Mouse (Mus musculus): ENCODE results near the gene Dkk3. TPM values are rescaled to one million over a fixed set of nuclear protein-coding genes. Genes with fewer than 3 reads are reported as not detected.

Dkk3 gene
- 100 to 1,000 TPM; 246 to 273 TPM for total RNA-seq (2021)

GRCm38 (mm10) chr7:112158942-112159341, at the start of gene Dkk3:
Gene Dkk3, minus strand, starts transcription at chr7:112159057.
- DNase-seq, result peak; percentile 34 to 45

GRCm38 (mm10) chr7:112207717-112208116, 48.9 kb upstream of the Dkk3 start:
- DNase-seq, result no peak

DNA sequence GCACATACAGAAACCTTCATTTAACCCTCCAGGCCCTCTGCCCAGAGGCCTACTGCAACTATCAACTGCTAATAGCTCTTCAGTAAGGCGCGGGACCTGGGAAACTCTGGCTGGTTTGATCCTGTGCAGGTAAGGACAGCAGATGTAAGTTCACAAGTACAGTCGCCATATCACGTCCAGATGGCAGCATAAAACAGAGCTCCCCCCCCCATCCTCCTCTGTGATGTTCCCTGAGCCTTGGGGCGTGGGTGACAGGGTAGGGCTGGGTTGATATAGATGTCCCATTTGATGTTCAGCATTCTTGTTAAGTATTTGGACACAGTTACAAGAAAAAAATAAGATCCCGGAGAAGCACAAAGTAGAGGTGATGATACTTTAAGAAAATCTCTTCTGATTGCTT, 46.7 kb upstream of the Dkk3 start:
- DNase-seq, result no peak

DNA sequence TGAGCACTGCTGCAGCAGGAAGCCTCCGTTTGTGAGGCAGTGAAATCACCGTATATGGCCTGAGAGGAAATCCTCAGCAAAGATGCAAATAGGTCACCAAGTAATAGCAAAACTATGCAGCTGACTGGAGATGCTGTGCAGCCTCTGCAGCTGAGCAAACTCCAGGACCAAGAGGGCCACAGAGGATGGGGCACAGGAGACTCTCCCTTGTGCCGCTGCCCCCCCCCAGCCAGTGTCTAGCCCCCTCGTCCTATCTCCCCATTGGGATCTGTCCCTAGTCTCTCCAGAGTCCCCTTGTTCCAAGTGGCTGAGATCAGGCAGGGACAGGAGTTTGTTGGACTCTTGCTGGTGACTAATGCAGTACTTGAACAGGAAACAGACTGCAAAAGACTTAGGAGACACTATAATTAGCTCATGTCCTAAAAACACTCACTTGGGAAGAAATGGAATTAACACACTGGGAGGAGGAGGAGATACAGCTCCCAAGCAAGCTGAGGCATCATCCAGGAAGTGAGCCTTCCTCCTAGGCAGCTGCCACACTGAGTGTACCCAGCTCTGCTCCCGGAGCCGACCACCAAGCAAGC, 45.6 kb upstream of the Dkk3 start:
- DNase-seq, result no peak

DNA sequence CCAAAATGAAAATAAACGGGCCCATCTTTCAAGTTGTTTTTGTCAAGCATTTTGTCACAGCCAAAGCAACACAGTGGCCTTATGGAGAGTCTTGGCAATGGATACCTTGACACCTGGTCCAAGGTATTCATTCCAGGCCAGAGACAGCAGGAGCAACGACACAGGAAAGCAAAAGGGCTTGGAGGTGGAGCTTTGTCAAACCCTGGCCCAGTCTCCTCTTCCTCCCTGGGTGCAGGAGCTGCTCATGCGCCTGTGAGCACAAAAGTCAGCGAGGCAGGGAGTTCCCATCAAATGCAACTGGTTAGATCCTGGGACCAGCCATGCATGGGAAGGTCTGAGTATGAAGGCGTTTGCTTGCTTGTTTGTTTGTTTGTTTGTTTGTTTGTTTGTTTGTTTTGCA, 45.1 kb upstream of the Dkk3 start:
- no peak for DNase-seq

- no peak for DNase-seq
Measured at GRCm38 (mm10) chr7:112202843-112203242, 44.0 kb upstream of the Dkk3 start.

DNA sequence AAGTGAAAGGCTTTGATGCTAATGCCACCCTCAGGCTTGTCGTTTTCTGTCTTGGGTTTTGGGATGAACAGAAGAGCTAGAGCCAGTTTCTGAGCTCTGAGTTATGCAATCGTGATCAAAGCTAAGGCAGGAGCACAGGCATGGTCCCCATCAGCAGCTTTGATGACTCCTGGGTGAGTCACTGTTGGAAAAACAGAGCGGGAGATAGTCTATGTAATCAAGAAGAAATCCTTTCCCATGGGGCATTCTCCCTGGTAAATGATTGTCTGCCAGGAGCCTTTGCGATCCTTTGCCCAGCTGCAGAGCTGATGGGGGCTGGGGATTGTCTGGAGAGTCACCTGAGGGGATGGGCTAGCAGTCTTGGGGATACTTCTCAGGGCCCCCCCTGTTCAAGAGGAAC, 43.3 kb upstream of the Dkk3 start:
- no peak for DNase-seq

GRCm38 (mm10) chr7:112200761-112201160, 41.9 kb upstream of the Dkk3 start:
- no peak for DNase-seq

GRCm38 (mm10) chr7:112199343-112199742, 40.5 kb upstream of the Dkk3 start:
- no peak for DNase-seq

- DNase-seq, result no peak
Measured at GRCm38 (mm10) chr7:112197461-112197860, 38.6 kb upstream of the Dkk3 start.

GRCm38 (mm10) chr7:112194286-112194685, 35.4 kb upstream of the Dkk3 start:
- no peak for DNase-seq

GRCm38 (mm10) chr7:112192778-112193177, 33.9 kb upstream of the Dkk3 start:
- no peak for DNase-seq

- no peak for DNase-seq
Measured at GRCm38 (mm10) chr7:112192237-112192636, 33.4 kb upstream of the Dkk3 start.

GRCm38 (mm10) chr7:112187536-112188459, 28.9 kb upstream of the Dkk3 start:
- DNase-seq, result no peak

GRCm38 (mm10) chr7:112186871-112187270, 28.0 kb upstream of the Dkk3 start:
- DNase-seq, result no peak

DNA sequence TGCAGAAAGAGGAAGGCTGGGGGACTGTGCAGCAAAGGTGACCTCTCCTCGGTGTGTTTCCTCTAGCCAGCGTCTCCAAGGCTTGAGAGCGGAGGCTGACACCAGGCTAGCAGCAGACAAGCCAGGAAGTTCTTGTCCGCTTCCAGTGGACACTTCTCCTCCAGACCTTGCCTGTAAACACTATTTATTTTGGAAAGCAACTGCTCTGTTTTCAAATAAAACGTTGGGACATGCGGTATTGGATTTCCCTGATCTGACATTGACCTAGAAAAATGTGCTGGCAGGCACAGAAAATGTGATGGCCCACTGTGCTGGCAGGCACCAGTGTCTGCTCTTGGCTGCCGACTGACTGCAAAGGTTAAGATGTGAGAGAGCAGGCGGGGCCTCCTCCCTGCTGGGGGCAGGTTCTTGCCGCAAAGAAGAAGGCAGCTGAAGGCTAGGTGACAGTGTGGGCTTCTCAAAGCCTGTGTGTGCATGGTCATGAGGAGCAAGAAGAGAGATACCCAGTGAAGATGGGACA, 26.4 kb upstream of the Dkk3 start:
- DNase-seq, result no peak

GRCm38 (mm10) chr7:112184519-112185225, 25.8 kb upstream of the Dkk3 start:
- no peak for DNase-seq

GRCm38 (mm10) chr7:112183258-112183841, 24.5 kb upstream of the Dkk3 start:
- DNase-seq, result peak; percentile 90 to 91

- peak; percentile 79 for DNase-seq
Measured at GRCm38 (mm10) chr7:112180235-112180705, 21.4 kb upstream of the Dkk3 start.

GRCm38 (mm10) chr7:112176627-112177026, 17.8 kb upstream of the Dkk3 start:
- DNase-seq, result no peak

DNA sequence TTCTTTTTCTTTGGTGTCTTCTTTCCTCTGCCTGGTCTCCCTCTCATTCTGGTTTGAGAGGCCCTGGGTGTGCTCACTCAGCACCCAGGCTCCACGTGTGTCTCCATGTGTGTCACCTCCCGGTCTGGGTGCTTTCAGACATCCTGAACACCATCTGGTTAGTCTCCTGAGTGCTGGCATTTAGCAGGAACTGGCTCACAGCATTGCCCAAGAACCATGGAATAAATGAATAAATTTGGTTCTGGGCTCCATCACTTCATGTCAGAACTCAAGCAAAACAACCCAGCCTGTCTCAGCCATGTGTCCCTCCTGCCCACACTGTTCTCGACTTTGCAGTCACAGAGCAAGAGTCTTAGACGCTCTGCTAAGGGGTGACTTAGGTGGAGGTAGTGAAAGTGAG, 13.8 kb upstream of the Dkk3 start:
- peak in 1 of 2 experiments; percentile 35 for DNase-seq

GRCm38 (mm10) chr7:112169955-112170692, 11.3 kb upstream of the Dkk3 start:
- DNase-seq, result peak in 1 of 2 experiments; percentile 32
